Mouse (Mus musculus): ENCODE measurements around the gene Magi2. TPM values are rescaled to one million over a fixed set of nuclear protein-coding genes. Genes with fewer than 3 reads are reported as not detected.

Gene Magi2
- polyA plus RNA-seq, 1 experiment, result 52.8 TPM

- H3K4me1 ChIP-seq (ENCODE audit: control insufficient read depth, insufficient read depth, low read length), result no peaks in the 10 kb centered on the region; the same call in 1 of the 2 replicates
- no peak overlapping the region for H3K4me3 ChIP-seq (ENCODE audit: insufficient read depth, low read length)
- no peak for TF ChIP-seq CTCF (IDR thresholded peaks at IDR 0.05; ENCODE audit: extremely low read depth, insufficient read depth, low read length)
- no peak for TF ChIP-seq POLR2A (IDR thresholded peaks at IDR 0.05; ENCODE audit: extremely low read depth, insufficient read depth, low read length)
- no peak overlapping the region for H3K27ac ChIP-seq (ENCODE audit: insufficient read depth, low read length)
Measured at GRCm38 (mm10) chr5:20010210-20010609, 783.4 kb downstream of the Magi2 start.

- no peak overlapping the region for H3K4me3 ChIP-seq (ENCODE audit: insufficient read depth, low read length)
- H3K4me1 ChIP-seq (ENCODE audit: control insufficient read depth, insufficient read depth, low read length), result no peaks in the 10 kb centered on the region
- TF ChIP-seq CTCF (IDR thresholded peaks at IDR 0.05; ENCODE audit: extremely low read depth, insufficient read depth, low read length) (no peak), POLR2A (IDR thresholded peaks at IDR 0.05; ENCODE audit: extremely low read depth, insufficient read depth, low read length) (no peak)
- no peak overlapping the region for H3K27ac ChIP-seq (ENCODE audit: insufficient read depth, low read length)
Measured at GRCm38 (mm10) chr5:20018063-20018462, 791.2 kb downstream of the Magi2 start.

- H3K4me1 ChIP-seq (ENCODE audit: control insufficient read depth, insufficient read depth, low read length), result no peaks in the 10 kb centered on the region; the same call in 1 of the 2 replicates
- H3K4me3 ChIP-seq (ENCODE audit: insufficient read depth, low read length), result no peak overlapping the region
- TF ChIP-seq POLR2A (IDR thresholded peaks at IDR 0.05; ENCODE audit: extremely low read depth, insufficient read depth, low read length) (no peak), CTCF (IDR thresholded peaks at IDR 0.05; ENCODE audit: extremely low read depth, insufficient read depth, low read length) (no peak)
- H3K27ac ChIP-seq (ENCODE audit: insufficient read depth, low read length), result no peak overlapping the region
Measured at GRCm38 (mm10) chr5:20046649-20047048, 819.8 kb downstream of the Magi2 start.

- Histone ChIP-seq H3K27ac (ENCODE audit: insufficient read depth, low read length) (no peak overlapping the region), H3K4me1 (ENCODE audit: control insufficient read depth, insufficient read depth, low read length) (no peaks in the 10 kb centered on the region; the same call in 1 of the 2 replicates), H3K4me3 (ENCODE audit: insufficient read depth, low read length) (no peak overlapping the region)
- TF ChIP-seq CTCF (IDR thresholded peaks at IDR 0.05; ENCODE audit: extremely low read depth, insufficient read depth, low read length) (no peak), POLR2A (IDR thresholded peaks at IDR 0.05; ENCODE audit: extremely low read depth, insufficient read depth, low read length) (no peak)
Measured at GRCm38 (mm10) chr5:20048386-20048785, 821.5 kb downstream of the Magi2 start.

GRCm38 (mm10) chr5:20050284-20050683 lies 823.4 kb downstream of the Magi2 start:
- Histone ChIP-seq H3K4me1 (ENCODE audit: control insufficient read depth, insufficient read depth, low read length) (peaks cover 1% of the 10 kb centered on the region; the same call in 1 of the 2 replicates), H3K27ac (ENCODE audit: insufficient read depth, low read length) (no peak overlapping the region), H3K4me3 (ENCODE audit: insufficient read depth, low read length) (no peak overlapping the region)
- no peak for TF ChIP-seq CTCF (IDR thresholded peaks at IDR 0.05; ENCODE audit: extremely low read depth, insufficient read depth, low read length)
- no peak for TF ChIP-seq POLR2A (IDR thresholded peaks at IDR 0.05; ENCODE audit: extremely low read depth, insufficient read depth, low read length)

GRCm38 (mm10) chr5:20055000-20055399 lies 828.2 kb downstream of the Magi2 start:
- H3K27ac ChIP-seq (ENCODE audit: insufficient read depth, low read length), result no peak overlapping the region

DNA sequence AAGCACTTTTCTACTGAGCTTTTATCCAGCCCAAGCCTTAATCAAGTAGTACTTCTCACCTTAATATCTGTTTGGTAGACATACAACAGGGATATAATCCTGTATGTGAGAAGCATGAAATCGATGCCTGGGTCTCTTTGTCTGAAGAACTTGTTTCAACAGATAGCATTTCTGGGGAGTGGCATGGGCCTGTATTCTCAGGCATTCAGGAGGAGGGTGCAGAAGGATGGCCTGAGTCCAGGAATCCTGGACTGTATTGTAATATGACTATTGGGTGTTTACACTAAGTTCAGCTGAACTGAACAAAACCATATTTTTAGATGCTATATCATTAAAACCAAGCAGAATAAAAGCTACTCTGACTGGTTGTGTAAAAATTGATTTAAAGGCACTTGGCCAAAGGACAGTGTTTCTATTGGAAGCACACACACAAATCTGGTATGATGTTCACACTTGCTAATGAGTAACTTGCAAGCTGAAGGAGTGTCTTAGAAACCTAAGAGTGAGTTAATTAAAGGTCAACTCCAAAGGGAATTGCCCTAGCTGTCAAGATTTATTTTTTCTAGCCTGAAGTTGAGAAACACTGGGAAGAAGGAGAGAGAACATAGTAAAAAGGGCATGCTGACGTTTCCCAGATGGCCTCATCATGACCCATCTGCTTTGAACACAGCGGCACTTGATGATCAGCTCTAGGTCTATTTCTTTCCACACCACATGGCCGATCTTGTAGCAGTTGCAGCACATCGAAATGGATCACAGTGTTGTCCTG lies 829.4 kb downstream of the Magi2 start:
- no peak overlapping the region for H3K27ac ChIP-seq (ENCODE audit: insufficient read depth, low read length)
- no peak for TF ChIP-seq CTCF (IDR thresholded peaks at IDR 0.05; ENCODE audit: extremely low read depth, insufficient read depth, low read length)

More at GRCm38 (mm10) chr5:20055000-20055399, 828.2 kb downstream of the Magi2 start:
- peaks cover 1% of the 10 kb centered on the region; the same call in 1 of the 2 replicates for H3K4me1 ChIP-seq (ENCODE audit: control insufficient read depth, insufficient read depth, low read length)
- no peak for TF ChIP-seq CTCF (IDR thresholded peaks at IDR 0.05; ENCODE audit: extremely low read depth, insufficient read depth, low read length)
- no peak for TF ChIP-seq POLR2A (IDR thresholded peaks at IDR 0.05; ENCODE audit: extremely low read depth, insufficient read depth, low read length)
- no peak overlapping the region for H3K4me3 ChIP-seq (ENCODE audit: insufficient read depth, low read length)

GRCm38 (mm10) chr5:20056856-20057255 lies 830.0 kb downstream of the Magi2 start:
- TF ChIP-seq CTCF (IDR thresholded peaks at IDR 0.05; ENCODE audit: extremely low read depth, insufficient read depth, low read length) (no peak), POLR2A (IDR thresholded peaks at IDR 0.05; ENCODE audit: extremely low read depth, insufficient read depth, low read length) (no peak)

More for the DNA sequence above, 829.4 kb downstream of the Magi2 start:
- Histone ChIP-seq H3K4me3 (ENCODE audit: insufficient read depth, low read length) (no peak overlapping the region), H3K4me1 (ENCODE audit: control insufficient read depth, insufficient read depth, low read length) (peaks cover 1% of the 10 kb centered on the region; the same call in 1 of the 2 replicates)

DNA sequence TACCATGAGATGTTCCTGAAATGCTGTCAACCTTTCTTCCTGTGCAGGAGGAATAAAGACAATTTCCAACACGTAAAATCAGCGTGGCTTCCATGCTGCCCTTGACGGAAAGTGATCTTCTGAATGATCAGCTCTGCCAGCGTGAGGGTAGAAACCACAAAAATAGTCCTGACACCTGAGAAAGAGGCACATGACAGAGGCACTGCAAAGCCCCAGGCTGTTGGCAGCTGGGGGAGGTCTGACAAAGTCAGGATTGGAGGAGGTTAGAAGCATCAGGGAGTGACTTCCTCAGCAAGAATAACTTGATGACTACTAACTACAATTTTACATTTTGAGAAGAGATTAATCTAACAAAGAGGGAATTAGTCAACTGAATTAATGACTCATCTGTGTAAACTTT lies 835.2 kb downstream of the Magi2 start:
- no peak overlapping the region for H3K4me3 ChIP-seq (ENCODE audit: insufficient read depth, low read length)

More at GRCm38 (mm10) chr5:20056856-20057255, 830.0 kb downstream of the Magi2 start:
- H3K27ac ChIP-seq (ENCODE audit: insufficient read depth, low read length), result no peak overlapping the region
- peaks cover 1% of the 10 kb centered on the region; the same call in 1 of the 2 replicates for H3K4me1 ChIP-seq (ENCODE audit: control insufficient read depth, insufficient read depth, low read length)
- no peak overlapping the region for H3K4me3 ChIP-seq (ENCODE audit: insufficient read depth, low read length)

DNA sequence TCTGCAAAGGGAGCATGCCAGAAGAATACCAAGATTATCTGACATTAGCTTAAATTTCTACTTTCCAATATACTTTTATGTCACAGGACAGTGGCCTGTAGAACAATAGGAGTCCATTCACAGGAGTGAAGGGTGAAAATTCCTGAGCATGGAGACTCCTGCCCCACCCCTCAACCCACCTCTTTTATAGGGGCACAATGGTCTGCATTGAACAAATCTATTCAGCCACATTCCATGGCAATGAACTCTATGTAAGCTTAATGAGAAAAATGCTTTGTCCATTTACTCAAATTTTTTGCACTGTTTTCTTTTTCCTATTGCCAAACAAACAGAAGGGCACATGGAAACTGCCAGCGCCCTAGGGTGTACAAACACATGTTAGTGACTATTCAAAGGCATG lies 838.2 kb downstream of the Magi2 start:
- H3K4me3 ChIP-seq (ENCODE audit: insufficient read depth, low read length), result no peak overlapping the region
- TF ChIP-seq CTCF (IDR thresholded peaks at IDR 0.05; ENCODE audit: extremely low read depth, insufficient read depth, low read length) (no peak), POLR2A (IDR thresholded peaks at IDR 0.05; ENCODE audit: extremely low read depth, insufficient read depth, low read length) (no peak)
- H3K27ac ChIP-seq (ENCODE audit: insufficient read depth, low read length), result no peak overlapping the region
- peaks cover 5% of the 10 kb centered on the region; the same call in 1 of the 2 replicates for H3K4me1 ChIP-seq (ENCODE audit: control insufficient read depth, insufficient read depth, low read length)

More for the DNA sequence above, 835.2 kb downstream of the Magi2 start:
- Histone ChIP-seq H3K4me1 (ENCODE audit: control insufficient read depth, insufficient read depth, low read length) (peaks cover 2% of the 10 kb centered on the region; the same call in 1 of the 2 replicates), H3K27ac (ENCODE audit: insufficient read depth, low read length) (no peak overlapping the region)
- TF ChIP-seq CTCF (IDR thresholded peaks at IDR 0.05; ENCODE audit: extremely low read depth, insufficient read depth, low read length) (no peak), POLR2A (IDR thresholded peaks at IDR 0.05; ENCODE audit: extremely low read depth, insufficient read depth, low read length) (no peak)
